Mouse (Mus musculus) cerebellum, adult 2 months (tissue): ENCODE measurements around the gene Sytl3.

Experiments used
- CTCF ChIP-seq: fragments of 200-500 bp; IDR thresholded peaks from 2 replicates; pipeline ENCODE4 v1.5.1; 2011; ENCODE audit warnings: low read depth, mild to moderate bottlenecking, control low read depth, low read length, moderate library complexity, borderline replicate concordance; ENCODE audit not compliant: insufficient read depth
- POLR2A ChIP-seq: fragments of 200-500 bp; IDR thresholded peaks from 2 replicates; pipeline ENCODE4 v1.6.1; 2011; ENCODE audit warnings: low read length, control low read depth, borderline replicate concordance; ENCODE audit not compliant: insufficient read depth

- TF ChIP-seq CTCF (no peak), POLR2A (no peak)
Observed at GRCm38 (mm10) chr17:6776123-6776522, 117.2 kb downstream of the Sytl3 start.
